Comparison of ENCODE assay signal across 8 mouse cellular contexts in genomic region chr7:130545893-130546292, GRCm38 (mm10). TPM values are rescaled to one million over a fixed set of nuclear protein-coding genes. Genes with fewer than 3 reads are reported as not detected.
DNase-seq lines count a peak whose midpoint lies in the region; ATAC-seq and TF ChIP-seq lines count a peak whose summit lies in the region.

No protein-coding gene starts in this region.

- no peaks in the 10 kb centered on the region for H3K9me3 ChIP-seq in kidney, embryonic 15.5 days (replicated peaks)
- H3K9me3 ChIP-seq in hindbrain, postnatal 0 days (ENCODE audit: low read length), result no peaks in the 10 kb centered on the region
- no peaks in the 10 kb centered on the region for H3K9me3 ChIP-seq in midbrain, embryonic 16.5 days (replicated peaks; ENCODE audit: control insufficient read depth, low read length, poor library complexity, severe bottlenecking)

- peak overlapping the region; percentile 77 for H3K4me2 ChIP-seq in kidney, embryonic 15.5 days
- peak overlapping the region; percentile 87 for H3K4me2 ChIP-seq in hindbrain, postnatal 0 days (ENCODE audit: low read depth, low read length)
- peak overlapping the region; percentile 73 for H3K4me2 ChIP-seq in midbrain, embryonic 16.5 days (ENCODE audit: low read length)

- peak overlapping the region; percentile 100 for H3K27ac ChIP-seq in kidney, embryonic 15.5 days
- peak overlapping the region; percentile 79 for H3K27ac ChIP-seq in brown adipose tissue, adult 24 weeks (replicated peaks; ENCODE audit: low read depth, low read length)
- peak overlapping the region; percentile 99 for H3K27ac ChIP-seq in hindbrain, postnatal 0 days
- H3K27ac ChIP-seq in midbrain, embryonic 16.5 days (ENCODE audit: low read length), result no peak overlapping the region; the same call in 1 of the 2 replicates

- H3K4me3 ChIP-seq in kidney, embryonic 15.5 days (replicated peaks), result peak overlapping the region; percentile 75
- H3K4me3 ChIP-seq in brown adipose tissue, adult 24 weeks (ENCODE audit: insufficient read depth, low read depth, low read length), result peak overlapping the region; percentile 98
- H3K4me3 ChIP-seq in hindbrain, postnatal 0 days (ENCODE audit: low read length), result peak overlapping the region; percentile 87
- peak overlapping the region; percentile 94 for H3K4me3 ChIP-seq in midbrain, embryonic 16.5 days (ENCODE audit: low read depth, low read length)

- no peak for TF ChIP-seq CTCF in hindbrain, postnatal 0 days (IDR thresholded peaks at IDR 0.05; ENCODE audit: low read depth)

- H3K4me1 ChIP-seq in kidney, embryonic 15.5 days, result peaks cover 22% of the 10 kb centered on the region
- no peaks in the 10 kb centered on the region for H3K4me1 ChIP-seq in brown adipose tissue, adult 24 weeks (ENCODE audit: control insufficient read depth, insufficient read depth, insufficient read length, low read length)
- peaks cover 10% of the 10 kb centered on the region; the same call in 1 of the 2 replicates for H3K4me1 ChIP-seq in hindbrain, postnatal 0 days (ENCODE audit: insufficient read depth, low read length)
- H3K4me1 ChIP-seq in midbrain, embryonic 16.5 days (ENCODE audit: control insufficient read depth, insufficient read depth, low read length), result peaks cover 14% of the 10 kb centered on the region

- H3K36me3 ChIP-seq in kidney, embryonic 15.5 days, result peaks cover 42% of the 10 kb centered on the region
- peaks cover 12% of the 10 kb centered on the region for H3K36me3 ChIP-seq in hindbrain, postnatal 0 days (ENCODE audit: insufficient read depth, low read length)
- H3K36me3 ChIP-seq in midbrain, embryonic 16.5 days (ENCODE audit: control insufficient read depth, insufficient read depth, low read length), result peaks cover 10% of the 10 kb centered on the region; the same call in 1 of the 2 replicates

- H3K27me3 ChIP-seq in kidney, embryonic 15.5 days, result no peaks in the 10 kb centered on the region
- H3K27me3 ChIP-seq in hindbrain, postnatal 0 days (ENCODE audit: insufficient read depth, low read length), result no peaks in the 10 kb centered on the region
- no peaks in the 10 kb centered on the region for H3K27me3 ChIP-seq in midbrain, embryonic 16.5 days (ENCODE audit: control insufficient read depth, insufficient read depth, low read depth, low read length)

- 46% methylated on average over 3 of the region's 3 CpGs for WGBS in kidney, embryonic 15.5 days
- WGBS in hindbrain, postnatal 0 days, result 46% methylated on average over 3 of the region's 3 CpGs
- WGBS in midbrain, embryonic 16.5 days, result 47% methylated on average over 3 of the region's 3 CpGs

- peak overlapping the region; percentile 91 for H3K9ac ChIP-seq in kidney, embryonic 15.5 days
- peak overlapping the region; percentile 90 for H3K9ac ChIP-seq in hindbrain, postnatal 0 days (replicated peaks; ENCODE audit: low read length)
- peak overlapping the region; percentile 92; the same call in 1 of the 2 replicates for H3K9ac ChIP-seq in midbrain, embryonic 16.5 days (ENCODE audit: low read depth, low read length)

- no peak for DNase-seq in kidney, postnatal 36 days
- DNase-seq in hindbrain, postnatal 0 days (ENCODE audit: low spot score), result no peak
- DNase-seq in adrenal gland, adult 18-20 months (ENCODE audit: low spot score in 2 of 2), result no peak
- no peak for DNase-seq in c-Kit-positive CD71-positive TER-119-positive erythroid progenitor cells, embryonic 14.5 days (ENCODE audit: low spot score)
- DNase-seq in spleen, adult 12 weeks (ENCODE audit: low spot score), result no peak

- no peak for ATAC-seq in kidney, embryonic 15.5 days (replicated peaks; ENCODE audit: low FRiP score)
- ATAC-seq in hindbrain, postnatal 0 days, result no peak
- no peak for ATAC-seq in midbrain, embryonic 16.5 days

RNA-seq across cellular contexts. Expression of gene Ate1, which starts 25.7 kb away (rescaled TPM):
- 72.3 and 75.5 TPM in 2 replicates for polyA plus RNA-seq in kidney, embryonic 15.5 days (2015; fragmentation: Nextera tagmentation; extraction: Ambion mirVana)
- polyA plus RNA-seq in brown adipose tissue, adult 24 weeks (2012; ENCODE audit: insufficient read depth, insufficient read length, missing spikeins), result 16.0 and 19.5 TPM in 2 replicates
- 47.2 and 48.0 TPM in 2 replicates for total RNA-seq in hindbrain, postnatal 0 days (2014; rRNA removed)
- 116 and 119 TPM in 2 replicates for polyA plus RNA-seq in hindbrain, postnatal 0 days (2015; fragmentation: Nextera tagmentation; extraction: Ambion mirVana)
- polyA plus RNA-seq in midbrain, embryonic 16.5 days (2015; fragmentation: Nextera tagmentation; extraction: Ambion mirVana), result 117 and 120 TPM in 2 replicates
- total RNA-seq in adrenal gland, adult 18-20 months (2021), result 10 to 100 TPM; 35.9 to 38.0 TPM

RNA-seq across cellular contexts. Expression of gene Nsmce4a, which starts 27.0 kb away (rescaled TPM):
- 170 TPM in 2 replicates for polyA plus RNA-seq in kidney, embryonic 15.5 days (2015; fragmentation: Nextera tagmentation; extraction: Ambion mirVana)
- 38.7 and 51.2 TPM in 2 replicates for polyA plus RNA-seq in brown adipose tissue, adult 24 weeks (2012; ENCODE audit: insufficient read depth, insufficient read length, missing spikeins)
- total RNA-seq in hindbrain, postnatal 0 days (2014; rRNA removed), result 32.2 and 42.0 TPM in 2 replicates
- polyA plus RNA-seq in hindbrain, postnatal 0 days (2015; fragmentation: Nextera tagmentation; extraction: Ambion mirVana), result 82.3 and 91.3 TPM in 2 replicates
- polyA plus RNA-seq in midbrain, embryonic 16.5 days (2015; fragmentation: Nextera tagmentation; extraction: Ambion mirVana), result 70.3 and 73.2 TPM in 2 replicates
- 10 to 100 TPM; 38.2 to 55.1 TPM for total RNA-seq in adrenal gland, adult 18-20 months (2021)

RNA-seq across cellular contexts. Expression of gene Tacc2, which starts 31.3 kb away (rescaled TPM):
- polyA plus RNA-seq in kidney, embryonic 15.5 days (2015; fragmentation: Nextera tagmentation; extraction: Ambion mirVana), result 31.4 and 35.9 TPM in 2 replicates
- 14.0 and 17.9 TPM in 2 replicates for polyA plus RNA-seq in brown adipose tissue, adult 24 weeks (2012; ENCODE audit: insufficient read depth, insufficient read length, missing spikeins)
- 37.9 and 38.4 TPM in 2 replicates for total RNA-seq in hindbrain, postnatal 0 days (2014; rRNA removed)
- polyA plus RNA-seq in hindbrain, postnatal 0 days (2015; fragmentation: Nextera tagmentation; extraction: Ambion mirVana), result 46.0 and 51.8 TPM in 2 replicates
- 61.1 and 66.3 TPM in 2 replicates for polyA plus RNA-seq in midbrain, embryonic 16.5 days (2015; fragmentation: Nextera tagmentation; extraction: Ambion mirVana)
- 10 to 100 TPM; 32.3 to 33.3 TPM for total RNA-seq in adrenal gland, adult 18-20 months (2021)
